Mouse (Mus musculus): ENCODE data around the gene Hdac9. TPM values are rescaled to one million over a fixed set of nuclear protein-coding genes. Genes with fewer than 3 reads are reported as not detected.

The Hdac9 gene
- polyA plus RNA-seq, 1 experiment: not detected

GRCm38 (mm10) chr12:34688941-34689340 lies 228.0 kb downstream of the Hdac9 start:
- Histone ChIP-seq H3K4me1 (ENCODE audit: control insufficient read depth) (no peaks in the 10 kb centered on the region), H3K9me3 (ENCODE audit: control insufficient read depth, low read length) (no peaks in the 10 kb centered on the region), H3K36me3 (ENCODE audit: control insufficient read depth) (no peaks in the 10 kb centered on the region), H3K4me3 (replicated peaks) (no peak overlapping the region), H3K27me3 (ENCODE audit: control insufficient read depth) (no peaks in the 10 kb centered on the region)
- TF ChIP-seq TAL1 (IDR thresholded peaks at IDR 0.05; ENCODE audit: low read length) (no peak), GATA1 (IDR thresholded peaks at IDR 0.05; ENCODE audit: low read length) (no peak)

GRCm38 (mm10) chr12:34683375-34683774 lies 233.5 kb downstream of the Hdac9 start:
- Histone ChIP-seq H3K36me3 (ENCODE audit: control insufficient read depth) (no peaks in the 10 kb centered on the region), H3K9me3 (ENCODE audit: control insufficient read depth, low read length) (no peaks in the 10 kb centered on the region), H3K4me1 (ENCODE audit: control insufficient read depth) (no peaks in the 10 kb centered on the region), H3K27me3 (ENCODE audit: control insufficient read depth) (no peaks in the 10 kb centered on the region), H3K4me3 (replicated peaks) (no peak overlapping the region)
- no peak for TF ChIP-seq TAL1 (IDR thresholded peaks at IDR 0.05; ENCODE audit: low read length)
- TF ChIP-seq GATA1 (IDR thresholded peaks at IDR 0.05; ENCODE audit: low read length): no peak

DNA sequence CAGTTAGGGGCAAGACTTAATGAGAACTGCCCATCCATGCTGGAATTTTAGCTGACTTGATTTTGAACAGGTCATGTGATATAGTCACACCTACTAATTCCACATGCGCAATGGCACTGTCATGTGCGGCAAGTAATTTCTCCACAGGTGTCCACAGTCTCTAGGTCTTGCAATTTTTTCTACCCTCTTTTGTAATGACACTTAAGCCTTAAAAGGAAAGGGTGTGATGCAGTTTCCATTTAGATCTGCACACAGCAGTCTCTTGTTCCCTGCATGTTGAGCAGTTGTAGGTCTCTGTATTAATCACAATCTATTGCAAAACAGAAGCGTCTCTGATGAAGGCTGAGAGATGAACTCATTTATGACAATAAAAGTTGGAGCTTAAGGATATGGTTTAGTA lies 234.2 kb downstream of the Hdac9 start:
- no peak for TF ChIP-seq TAL1 (IDR thresholded peaks at IDR 0.05; ENCODE audit: low read length)
- no peak for TF ChIP-seq GATA1 (IDR thresholded peaks at IDR 0.05; ENCODE audit: low read length)
- Histone ChIP-seq H3K4me1 (ENCODE audit: control insufficient read depth) (no peaks in the 10 kb centered on the region), H3K9me3 (ENCODE audit: control insufficient read depth, low read length) (no peaks in the 10 kb centered on the region), H3K4me3 (replicated peaks) (no peak overlapping the region), H3K36me3 (ENCODE audit: control insufficient read depth) (no peaks in the 10 kb centered on the region), H3K27me3 (ENCODE audit: control insufficient read depth) (no peaks in the 10 kb centered on the region)

- no peaks in the 10 kb centered on the region for H3K36me3 ChIP-seq (ENCODE audit: control insufficient read depth)
- TF ChIP-seq GATA1 (IDR thresholded peaks at IDR 0.05; ENCODE audit: low read length): no peak
- no peak for TF ChIP-seq TAL1 (IDR thresholded peaks at IDR 0.05; ENCODE audit: low read length)
Measured at GRCm38 (mm10) chr12:34680576-34680975, 236.3 kb downstream of the Hdac9 start.

GRCm38 (mm10) chr12:34677110-34677509 lies 239.8 kb downstream of the Hdac9 start:
- no peak overlapping the region for H3K4me3 ChIP-seq (replicated peaks)
- H3K4me1 ChIP-seq (ENCODE audit: control insufficient read depth): no peaks in the 10 kb centered on the region
- H3K9me3 ChIP-seq (ENCODE audit: control insufficient read depth, low read length): no peaks in the 10 kb centered on the region
- no peaks in the 10 kb centered on the region for H3K27me3 ChIP-seq (ENCODE audit: control insufficient read depth)
- H3K36me3 ChIP-seq (ENCODE audit: control insufficient read depth): no peaks in the 10 kb centered on the region
- no peak for TF ChIP-seq GATA1 (IDR thresholded peaks at IDR 0.05; ENCODE audit: low read length)
- TF ChIP-seq TAL1 (IDR thresholded peaks at IDR 0.05; ENCODE audit: low read length): no peak

More at GRCm38 (mm10) chr12:34680576-34680975, 236.3 kb downstream of the Hdac9 start:
- no peaks in the 10 kb centered on the region for H3K4me1 ChIP-seq (ENCODE audit: control insufficient read depth)
- no peak overlapping the region for H3K4me3 ChIP-seq (replicated peaks)
- no peaks in the 10 kb centered on the region for H3K9me3 ChIP-seq (ENCODE audit: control insufficient read depth, low read length)
- no peaks in the 10 kb centered on the region for H3K27me3 ChIP-seq (ENCODE audit: control insufficient read depth)

DNA sequence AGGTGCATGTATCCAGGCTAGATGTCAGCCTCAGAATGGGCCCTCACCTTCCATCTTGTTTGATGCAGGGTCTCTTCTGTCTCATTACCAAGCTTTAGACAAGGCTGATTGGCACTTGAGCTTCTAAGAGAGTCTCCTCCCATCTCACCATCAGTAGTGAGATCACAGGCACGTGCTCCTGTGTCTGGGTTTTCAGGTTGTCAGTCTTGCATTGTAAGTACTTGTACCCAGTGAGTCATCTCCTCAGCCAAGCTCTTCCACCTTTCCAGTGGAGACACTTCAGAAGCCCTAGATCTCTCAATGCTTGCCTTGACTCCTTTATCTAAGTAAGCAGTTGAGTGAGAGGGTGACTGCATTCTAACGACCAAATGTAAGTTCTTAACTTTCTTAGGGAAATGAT lies 242.7 kb downstream of the Hdac9 start:
- H3K4me1 ChIP-seq (ENCODE audit: control insufficient read depth): no peaks in the 10 kb centered on the region
- no peak for TF ChIP-seq GATA1 (IDR thresholded peaks at IDR 0.05; ENCODE audit: low read length)
- no peak for TF ChIP-seq TAL1 (IDR thresholded peaks at IDR 0.05; ENCODE audit: low read length)
- no peak overlapping the region for H3K4me3 ChIP-seq (replicated peaks)
- H3K9me3 ChIP-seq (ENCODE audit: control insufficient read depth, low read length): no peaks in the 10 kb centered on the region
- no peaks in the 10 kb centered on the region for H3K27me3 ChIP-seq (ENCODE audit: control insufficient read depth)
- H3K36me3 ChIP-seq (ENCODE audit: control insufficient read depth): no peaks in the 10 kb centered on the region

DNA sequence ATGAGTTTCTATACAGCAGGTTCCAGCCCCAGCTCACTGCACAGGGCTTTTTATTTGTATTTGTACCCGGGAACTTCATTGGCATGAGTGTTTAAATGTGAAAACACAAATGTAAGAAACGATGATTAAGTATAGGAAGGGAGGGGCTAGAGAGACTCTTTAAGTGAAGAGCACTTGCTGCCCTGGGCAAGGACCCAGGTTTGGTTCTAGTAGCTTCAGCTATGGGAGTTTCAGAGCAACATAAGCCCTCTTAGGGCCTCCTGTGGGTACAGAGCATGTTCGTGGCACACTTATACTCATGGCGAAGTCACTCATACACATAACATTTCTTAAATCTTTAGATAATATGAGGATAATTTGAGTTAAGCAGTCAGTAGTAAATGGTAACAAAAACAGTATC lies 243.4 kb downstream of the Hdac9 start:
- no peak for TF ChIP-seq TAL1 (IDR thresholded peaks at IDR 0.05; ENCODE audit: low read length)
- TF ChIP-seq GATA1 (IDR thresholded peaks at IDR 0.05; ENCODE audit: low read length): no peak

DNA sequence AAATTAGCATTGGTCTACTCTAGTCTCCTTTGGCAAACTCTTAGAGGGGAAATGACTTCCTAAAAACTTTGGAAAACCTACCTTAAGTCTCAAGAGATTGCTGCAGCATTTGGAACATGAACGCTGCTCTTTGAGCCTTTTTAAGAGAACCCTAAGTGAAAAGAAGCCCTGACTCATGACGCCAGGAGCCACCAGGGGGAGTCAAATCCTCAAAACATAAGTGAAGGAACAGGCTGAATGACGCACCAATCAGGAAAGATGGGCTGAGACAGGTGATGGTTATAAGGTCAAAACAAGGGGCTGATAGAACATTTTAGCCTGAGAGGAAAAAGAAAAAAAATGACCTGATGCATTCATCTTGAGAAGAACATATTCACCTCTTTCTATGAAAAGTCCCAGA lies 252.1 kb downstream of the Hdac9 start:
- TF ChIP-seq TAL1 (IDR thresholded peaks at IDR 0.05; ENCODE audit: low read length) (no peak), GATA1 (IDR thresholded peaks at IDR 0.05; ENCODE audit: low read length) (no peak)
- Histone ChIP-seq H3K4me1 (ENCODE audit: control insufficient read depth) (no peaks in the 10 kb centered on the region), H3K27me3 (ENCODE audit: control insufficient read depth) (no peaks in the 10 kb centered on the region), H3K36me3 (ENCODE audit: control insufficient read depth) (no peaks in the 10 kb centered on the region), H3K9me3 (ENCODE audit: control insufficient read depth, low read length) (no peaks in the 10 kb centered on the region), H3K4me3 (replicated peaks) (no peak overlapping the region)

More for the DNA sequence above, 243.4 kb downstream of the Hdac9 start:
- Histone ChIP-seq H3K4me3 (replicated peaks) (no peak overlapping the region), H3K4me1 (ENCODE audit: control insufficient read depth) (no peaks in the 10 kb centered on the region), H3K36me3 (ENCODE audit: control insufficient read depth) (no peaks in the 10 kb centered on the region), H3K9me3 (ENCODE audit: control insufficient read depth, low read length) (no peaks in the 10 kb centered on the region), H3K27me3 (ENCODE audit: control insufficient read depth) (no peaks in the 10 kb centered on the region)

DNA sequence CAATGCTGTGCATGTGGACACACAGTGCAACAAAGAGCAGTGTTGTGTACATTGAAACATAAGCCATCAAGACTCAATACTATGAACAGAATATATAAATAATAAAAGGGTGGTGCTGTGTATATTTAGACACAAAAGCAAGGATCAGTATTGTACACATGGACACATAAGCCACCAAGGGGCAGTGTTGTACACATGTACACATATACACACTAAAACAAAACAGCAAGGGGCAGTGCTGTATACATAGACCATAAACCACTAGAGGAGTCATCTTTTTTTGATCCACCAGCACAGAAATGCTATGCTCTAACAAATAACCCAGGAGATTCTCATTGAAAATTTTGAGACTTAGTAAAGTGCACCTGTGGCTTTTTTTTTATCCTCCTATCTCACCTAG lies 255.5 kb downstream of the Hdac9 start:
- Histone ChIP-seq H3K9me3 (ENCODE audit: control insufficient read depth, low read length) (no peaks in the 10 kb centered on the region), H3K27me3 (ENCODE audit: control insufficient read depth) (no peaks in the 10 kb centered on the region), H3K36me3 (ENCODE audit: control insufficient read depth) (no peaks in the 10 kb centered on the region), H3K4me1 (ENCODE audit: control insufficient read depth) (no peaks in the 10 kb centered on the region), H3K4me3 (replicated peaks) (no peak overlapping the region)
- TF ChIP-seq TAL1 (IDR thresholded peaks at IDR 0.05; ENCODE audit: low read length) (no peak), GATA1 (IDR thresholded peaks at IDR 0.05; ENCODE audit: low read length) (no peak)

- Histone ChIP-seq H3K27me3 (ENCODE audit: control insufficient read depth) (no peaks in the 10 kb centered on the region), H3K9me3 (ENCODE audit: control insufficient read depth, low read length) (no peaks in the 10 kb centered on the region), H3K4me3 (replicated peaks) (no peak overlapping the region), H3K4me1 (ENCODE audit: control insufficient read depth) (no peaks in the 10 kb centered on the region), H3K36me3 (ENCODE audit: control insufficient read depth) (no peaks in the 10 kb centered on the region)
- no peak for TF ChIP-seq GATA1 (IDR thresholded peaks at IDR 0.05; ENCODE audit: low read length)
- no peak for TF ChIP-seq TAL1 (IDR thresholded peaks at IDR 0.05; ENCODE audit: low read length)
Measured at GRCm38 (mm10) chr12:34660027-34660426, 256.9 kb downstream of the Hdac9 start.
